Mouse (Mus musculus) liver, embryonic 14.5 days (tissue): ENCODE results near the gene Sec14l3.

ENCODE experiments used
- CTCF ChIP-seq: IDR thresholded peaks from 2 replicates; pipeline ENCODE4 v1.5.1; 2016; ENCODE audit warnings: antibody characterized with exemption, low read depth, control low read depth
- EP300 ChIP-seq: IDR thresholded peaks from 2 replicates; pipeline ENCODE4 v1.6.1; 2016; ENCODE audit warnings: antibody characterized with exemption, low read depth

DNA sequence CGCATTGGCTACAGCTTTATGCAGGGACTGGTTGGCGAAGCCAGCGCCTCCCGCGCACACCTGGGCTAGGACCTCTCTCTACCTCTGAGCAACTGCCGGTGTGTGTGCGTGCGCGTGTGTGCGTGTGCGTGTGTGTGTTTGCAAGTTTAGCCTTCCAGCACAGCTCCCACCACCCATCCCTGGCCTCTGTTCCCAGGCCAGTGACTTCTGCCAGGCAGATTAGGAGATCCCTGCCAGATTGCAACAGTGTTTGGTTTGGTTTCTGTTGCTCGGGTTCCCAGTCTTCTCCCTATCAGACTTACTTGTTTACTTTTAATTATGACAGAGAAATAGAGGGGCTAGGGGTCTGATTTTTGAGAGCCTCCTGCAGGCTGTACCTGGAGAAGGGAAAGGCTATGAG is 32.7 kb upstream of the Sec14l3 start:
- no peak for TF ChIP-seq CTCF
- TF ChIP-seq EP300 = no peak
